Mouse (Mus musculus): ENCODE measurements at regions not wholly inside any gene's neighbourhood (a gene's known extent, or its start where the extent isn't known, plus 50 kb on each side); places are given as distances from the start of the nearest gene placed in this dataset.
"Not testable (repeated sequence)": the region's sequence is repeated elsewhere in the genome, so short reads cannot be mapped to it uniquely, and the experiment has no call there.

- no peak for DNase-seq
Measured at GRCm38 (mm10) chr8:109320955-109321354, 172.9 kb upstream of the Pmfbp1 start.

- no peak for DNase-seq
Measured at GRCm38 (mm10) chr8:109323351-109323750, 170.5 kb upstream of the Pmfbp1 start.

- DNase-seq: no peak
Measured at GRCm38 (mm10) chr8:109324241-109324640, 169.6 kb upstream of the Pmfbp1 start.

- no peak for DNase-seq
Measured at GRCm38 (mm10) chr8:109336203-109336602, 157.6 kb upstream of the Pmfbp1 start.

- DNase-seq: no peak
Measured at GRCm38 (mm10) chr8:109338220-109338835, 155.5 kb upstream of the Pmfbp1 start.

- DNase-seq: not testable (repeated sequence)
Measured at GRCm38 (mm10) chr8:109340647-109341046, 153.2 kb upstream of the Pmfbp1 start.

- no peak for DNase-seq
Measured at GRCm38 (mm10) chr8:109355168-109355567, 138.7 kb upstream of the Pmfbp1 start.

- no peak for DNase-seq
Measured at GRCm38 (mm10) chr8:109359396-109360051, 134.3 kb upstream of the Pmfbp1 start.

GRCm38 (mm10) chr8:109360081-109360715 lies 133.6 kb upstream of the Pmfbp1 start:
- DNase-seq: no peak

- no peak for DNase-seq
Measured at GRCm38 (mm10) chr8:109360904-109361303, 132.9 kb upstream of the Pmfbp1 start.

GRCm38 (mm10) chr8:109361575-109362361 lies 132.1 kb upstream of the Pmfbp1 start:
- DNase-seq: no peak

GRCm38 (mm10) chr8:109363185-109363845 lies 130.5 kb upstream of the Pmfbp1 start:
- DNase-seq: no peak

GRCm38 (mm10) chr8:109373977-109374376 lies 119.8 kb upstream of the Pmfbp1 start:
- no peak for DNase-seq

- no peak for DNase-seq
Measured at GRCm38 (mm10) chr8:109384881-109385280, 108.9 kb upstream of the Pmfbp1 start.

GRCm38 (mm10) chr8:109395133-109395855 lies 98.5 kb upstream of the Pmfbp1 start:
- no peak for DNase-seq

- no peak for DNase-seq
Measured at GRCm38 (mm10) chr8:109399616-109400015, 94.2 kb upstream of the Pmfbp1 start.

GRCm38 (mm10) chr8:109400192-109400591 lies 93.6 kb upstream of the Pmfbp1 start:
- no peak for DNase-seq

GRCm38 (mm10) chr8:109407913-109408312 lies 85.9 kb upstream of the Pmfbp1 start:
- no peak for DNase-seq

- DNase-seq: no peak
Measured at GRCm38 (mm10) chr8:109410531-109410930, 83.3 kb upstream of the Pmfbp1 start.

- DNase-seq: no peak
Measured at GRCm38 (mm10) chr8:109413386-109413785, 80.4 kb upstream of the Pmfbp1 start.

- no peak for DNase-seq
Measured at GRCm38 (mm10) chr8:109415315-109415714, 78.5 kb upstream of the Pmfbp1 start.

- no peak for DNase-seq
Measured at GRCm38 (mm10) chr8:109415906-109416305, 77.9 kb upstream of the Pmfbp1 start.
